Mouse (Mus musculus) neural tube, embryonic 13.5 days (tissue): ENCODE measurements at regions not wholly inside any gene's neighbourhood (a gene's known extent, or its start where the extent isn't known, plus 50 kb on each side); places are given as distances from the start of the nearest gene placed in this dataset.

Experiments used
- ATAC-seq: fragments of 200-750 bp; cut with Nextera tagmentation; 2 replicates; pipeline ENCODE4 v1.8.0; 2017; ENCODE audit warnings: low read depth, mild to moderate bottlenecking, moderate TSS enrichment, moderate library complexity
- H3K27ac ChIP-seq: fragments of 300-500 bp; sonication (generic); replicated peaks from 2 replicates; pipeline ENCODE4 v1.5.1; 2015; ENCODE audit warnings: moderate library complexity, mild to moderate bottlenecking, inconsistent platforms
- H3K27me3 ChIP-seq: fragments of 300-500 bp; sonication (generic); 2 replicates; pipeline ENCODE4 v1.6.1; 2015; ENCODE audit warnings: mild to moderate bottlenecking, inconsistent platforms
- H3K36me3 ChIP-seq: fragments of 300-500 bp; sonication (generic); 2 replicates; pipeline ENCODE4 v1.6.1; 2015; ENCODE audit warnings: mild to moderate bottlenecking, inconsistent platforms
- H3K4me1 ChIP-seq: fragments of 300-500 bp; sonication (generic); replicated peaks from 2 replicates; pipeline ENCODE4 v1.6.1; 2015; ENCODE audit warnings: inconsistent platforms
- H3K4me2 ChIP-seq: fragments of 300-500 bp; sonication (generic); 2 replicates; pipeline ENCODE4 v1.6.1; 2015; ENCODE audit warnings: inconsistent platforms, mild to moderate bottlenecking, moderate library complexity
- H3K4me3 ChIP-seq: fragments of 300-500 bp; sonication (generic); 2 replicates; pipeline ENCODE4 v1.5.1; 2015; ENCODE audit warnings: mild to moderate bottlenecking, inconsistent platforms
- H3K9ac ChIP-seq: fragments of 300-500 bp; sonication (generic); 2 replicates; pipeline ENCODE4 v1.6.1; 2015; ENCODE audit warnings: moderate library complexity, mild to moderate bottlenecking, inconsistent platforms
- H3K9me3 ChIP-seq: fragments of 300-500 bp; sonication (generic); 2 replicates; pipeline ENCODE4 v1.6.1; 2016; ENCODE audit warnings: inconsistent platforms
- WGBS: fragments of 180-500 bp; shearing (Covaris S2); methylation state at CpG from one replicate; pipeline ENCODE4 v1.1.7; 2015; 5-methylcytosine and 5-hydroxymethylcytosine counted together

GRCm38 (mm10) chr5:118815783-118816182 is 255.3 kb downstream of the Med13l start:
- Histone ChIP-seq H3K4me1 (peaks cover 10% of the 10 kb centered on the region; the same call in 1 of the 2 replicates), H3K9ac (no peak overlapping the region), H3K36me3 (no peaks in the 10 kb centered on the region), H3K9me3 (no peaks in the 10 kb centered on the region), H3K4me3 (no peak overlapping the region), H3K4me2 (no peak overlapping the region), H3K27me3 (peaks cover 6% of the 10 kb centered on the region; the same call in 1 of the 2 replicates), H3K27ac (no peak overlapping the region)
- no peak for ATAC-seq
- WGBS: 76% methylated on average over 5 of the region's 5 CpGs

GRCm38 (mm10) chr5:118818294-118818693 is 257.8 kb downstream of the Med13l start:
- peaks cover 6% of the 10 kb centered on the region; the same call in 1 of the 2 replicates for H3K27me3 ChIP-seq
- H3K9me3 ChIP-seq: peaks cover 9% of the 10 kb centered on the region
- ATAC-seq: no peak
- H3K36me3 ChIP-seq: no peaks in the 10 kb centered on the region
- WGBS: 17% methylated on average over 7 of the region's 7 CpGs
- peaks cover 10% of the 10 kb centered on the region; the same call in 1 of the 2 replicates for H3K4me1 ChIP-seq
- no peak overlapping the region for H3K4me3 ChIP-seq
- H3K4me2 ChIP-seq: 0 out of 2 replicates have a peak overlapping the region, but pooled peaks have one; percentile 13
- H3K27ac ChIP-seq: peak overlapping the region; percentile 54; the same call in 1 of the 2 replicates
- H3K9ac ChIP-seq: 0 out of 2 replicates have a peak overlapping the region, but pooled peaks have one; percentile 38

GRCm38 (mm10) chr5:118824791-118825190 is 264.3 kb downstream of the Med13l start:
- Histone ChIP-seq H3K36me3 (no peaks in the 10 kb centered on the region), H3K9me3 (peaks cover 9% of the 10 kb centered on the region), H3K4me1 (no peaks in the 10 kb centered on the region), H3K4me2 (no peak overlapping the region), H3K27me3 (0 out of 2 replicates have a peak, but pooled peaks cover 3% of the 10 kb centered on the region), H3K9ac (no peak overlapping the region), H3K27ac (no peak overlapping the region), H3K4me3 (no peak overlapping the region)
- whole genome bisulfite sequencing: 88% methylated on average over 10 of the region's 10 CpGs
- ATAC-seq: no peak

GRCm38 (mm10) chr5:118829031-118829698 is 268.7 kb downstream of the Med13l start:
- Histone ChIP-seq H3K9ac (no peak overlapping the region), H3K36me3 (no peaks in the 10 kb centered on the region), H3K4me3 (no peak overlapping the region), H3K4me2 (no peak overlapping the region), H3K9me3 (no peaks in the 10 kb centered on the region), H3K27me3 (0 out of 2 replicates have a peak, but pooled peaks cover 3% of the 10 kb centered on the region), H3K27ac (no peak overlapping the region), H3K4me1 (no peaks in the 10 kb centered on the region)
- 12% methylated on average over 14 of the region's 14 CpGs for WGBS
- no peak for ATAC-seq

- Histone ChIP-seq H3K36me3 (no peaks in the 10 kb centered on the region), H3K27ac (no peak overlapping the region), H3K4me3 (no peak overlapping the region), H3K9me3 (no peaks in the 10 kb centered on the region), H3K4me2 (no peak overlapping the region), H3K27me3 (0 out of 2 replicates have a peak, but pooled peaks cover 3% of the 10 kb centered on the region), H3K9ac (no peak overlapping the region), H3K4me1 (no peaks in the 10 kb centered on the region)
- no peak for ATAC-seq
- WGBS: 23% methylated on average over 6 of the region's 6 CpGs
Measured at GRCm38 (mm10) chr5:118832701-118833100, 272.2 kb downstream of the Med13l start.

- H3K9ac ChIP-seq: no peak overlapping the region
- H3K4me1 ChIP-seq: no peaks in the 10 kb centered on the region
- no peak overlapping the region for H3K4me2 ChIP-seq
- H3K9me3 ChIP-seq: no peaks in the 10 kb centered on the region
- no peak overlapping the region for H3K4me3 ChIP-seq
- ATAC-seq: no peak
- no peak overlapping the region for H3K27ac ChIP-seq
- 94% methylated on average over 5 of the region's 5 CpGs for WGBS
- no peaks in the 10 kb centered on the region for H3K27me3 ChIP-seq
- no peaks in the 10 kb centered on the region for H3K36me3 ChIP-seq
Measured at GRCm38 (mm10) chr5:118834129-118834528, 273.6 kb downstream of the Med13l start.

GRCm38 (mm10) chr5:118837001-118837400 is 276.5 kb downstream of the Med13l start:
- no peaks in the 10 kb centered on the region for H3K36me3 ChIP-seq
- no peaks in the 10 kb centered on the region for H3K9me3 ChIP-seq
- no peaks in the 10 kb centered on the region for H3K27me3 ChIP-seq
- no peak overlapping the region for H3K4me2 ChIP-seq
- H3K9ac ChIP-seq: no peak overlapping the region
- no peak for ATAC-seq
- H3K27ac ChIP-seq: no peak overlapping the region
- 50% methylated on average over 1 of the region's 1 CpGs for WGBS
- no peaks in the 10 kb centered on the region for H3K4me1 ChIP-seq
- no peak overlapping the region for H3K4me3 ChIP-seq

- H3K27me3 ChIP-seq: no peaks in the 10 kb centered on the region
- no peak overlapping the region for H3K4me3 ChIP-seq
- no peak overlapping the region for H3K27ac ChIP-seq
- ATAC-seq: no peak
- H3K36me3 ChIP-seq: no peaks in the 10 kb centered on the region
- H3K4me1 ChIP-seq: no peaks in the 10 kb centered on the region
- H3K9ac ChIP-seq: no peak overlapping the region
- 75% methylated on average over 7 of the region's 7 CpGs for WGBS
- H3K9me3 ChIP-seq: no peaks in the 10 kb centered on the region
- no peak overlapping the region for H3K4me2 ChIP-seq
Measured at GRCm38 (mm10) chr5:118838421-118838820, 277.9 kb downstream of the Med13l start.

- no peak for ATAC-seq
- no peaks in the 10 kb centered on the region for H3K9me3 ChIP-seq
- H3K4me3 ChIP-seq: no peak overlapping the region
- no peaks in the 10 kb centered on the region for H3K27me3 ChIP-seq
- no peaks in the 10 kb centered on the region for H3K4me1 ChIP-seq
- H3K9ac ChIP-seq: no peak overlapping the region
- no peak overlapping the region for H3K4me2 ChIP-seq
- WGBS: 73% methylated on average over 5 of the region's 5 CpGs
- H3K27ac ChIP-seq: no peak overlapping the region
- no peaks in the 10 kb centered on the region for H3K36me3 ChIP-seq
Measured at GRCm38 (mm10) chr5:118839916-118840315, 279.4 kb downstream of the Med13l start.

GRCm38 (mm10) chr5:118841210-118842016 is 280.9 kb downstream of the Med13l start:
- Histone ChIP-seq H3K4me2 (no peak overlapping the region), H3K4me1 (no peaks in the 10 kb centered on the region), H3K4me3 (no peak overlapping the region), H3K36me3 (no peaks in the 10 kb centered on the region), H3K9ac (no peak overlapping the region), H3K27ac (no peak overlapping the region), H3K27me3 (no peaks in the 10 kb centered on the region), H3K9me3 (no peaks in the 10 kb centered on the region)
- 74% methylated on average over 21 of the region's 21 CpGs for WGBS
- ATAC-seq: no peak

GRCm38 (mm10) chr5:118842017-118842396 is 281.5 kb downstream of the Med13l start:
- Histone ChIP-seq H3K9me3 (no peaks in the 10 kb centered on the region), H3K9ac (no peak overlapping the region)
- WGBS: 71% methylated on average over 10 of the region's 10 CpGs

GRCm38 (mm10) chr5:118857001-118857400 is 296.5 kb downstream of the Med13l start:
- Histone ChIP-seq H3K4me3 (no peak overlapping the region), H3K27ac (no peak overlapping the region), H3K27me3 (peaks cover 9% of the 10 kb centered on the region), H3K9ac (no peak overlapping the region), H3K4me2 (no peak overlapping the region), H3K36me3 (no peaks in the 10 kb centered on the region), H3K9me3 (no peaks in the 10 kb centered on the region), H3K4me1 (peaks cover 9% of the 10 kb centered on the region; the same call in 1 of the 2 replicates)
- WGBS: 32% methylated on average over 12 of the region's 12 CpGs
- no peak for ATAC-seq

More at GRCm38 (mm10) chr5:118842017-118842396, 281.5 kb downstream of the Med13l start:
- H3K4me1 ChIP-seq: no peaks in the 10 kb centered on the region
- no peaks in the 10 kb centered on the region for H3K36me3 ChIP-seq
- H3K27ac ChIP-seq: no peak overlapping the region
- no peak for ATAC-seq
- no peak overlapping the region for H3K4me2 ChIP-seq
- no peaks in the 10 kb centered on the region for H3K27me3 ChIP-seq
- H3K4me3 ChIP-seq: no peak overlapping the region
